Mouse (Mus musculus) liver, embryonic 14.5 days (tissue): Measurements from ENCODE around the gene Plekhh3. TPM values are rescaled to one million over a fixed set of nuclear protein-coding genes. Genes with fewer than 3 reads are reported as not detected.

Experiments used
- ATAC-seq: fragments of 200-750 bp; cut with Nextera tagmentation; 2 replicates; pipeline ENCODE4 v1.8.0; 2017; ENCODE audit warnings: moderate number of reproducible peaks, mild to moderate bottlenecking, moderate library complexity; ENCODE audit not compliant: insufficient read depth
- DNase-seq, 3 experiments: peaks; one replicate each; pipeline ENCODE4 v3.0.0-alpha.2; 2012 to 2013; ENCODE audit warnings: low read depth in 3 of 3, low spot score in 3 of 3
- H3K27ac ChIP-seq: fragments of 300-500 bp; sonication (generic); 2 replicates; pipeline ENCODE4 v1.5.1; 2014; ENCODE audit warnings: moderate library complexity, mild to moderate bottlenecking, control low read depth, inconsistent platforms
- H3K27me3 ChIP-seq: fragments of 300-500 bp; sonication (generic); 2 replicates; pipeline ENCODE4 v1.6.1; 2014; ENCODE audit warnings: mild to moderate bottlenecking, low read length, moderate library complexity; ENCODE audit not compliant: control insufficient read depth, insufficient read depth
- H3K36me3 ChIP-seq: fragments of 300-500 bp; sonication (generic); replicated peaks from 2 replicates; pipeline ENCODE4 v1.6.1; 2014; ENCODE audit warnings: low read depth; ENCODE audit not compliant: control insufficient read depth, insufficient read depth
- H3K4me1 ChIP-seq, 2 experiments: fragments of 200-500 bp in 1 of 2; fragments of 300-500 bp in 1 of 2; sonication (generic) in 1 of 2; replicated peaks; 2 replicates each; pipeline ENCODE4 v1.6.1; 2012 to 2014; ENCODE audit warnings: antibody characterized with exemption in 1 of 2, inconsistent platforms in 1 of 2, low read length in 1 of 2; ENCODE audit not compliant: control insufficient read depth in 2 of 2, insufficient read depth in 2 of 2
- H3K4me2 ChIP-seq: fragments of 300-500 bp; sonication (generic); 2 replicates; pipeline ENCODE4 v1.6.1; 2014; ENCODE audit warnings: low read depth, mild to moderate bottlenecking, control low read depth, moderate library complexity
- H3K4me3 ChIP-seq, 2 experiments: fragments of 200-500 bp in 1 of 2; fragments of 300-500 bp in 1 of 2; sonication (generic) in 1 of 2; 2 replicates each; pipeline ENCODE4 v1.5.1; 2012 to 2014; ENCODE audit warnings: low read depth in 2 of 2, low read length in 2 of 2, mild to moderate bottlenecking in 2 of 2, control low read depth in 1 of 2, inconsistent platforms in 1 of 2, moderate library complexity in 1 of 2; ENCODE audit not compliant: insufficient read depth in 1 of 2
- H3K9ac ChIP-seq: fragments of 300-500 bp; sonication (generic); replicated peaks from 2 replicates; pipeline ENCODE4 v1.6.1; 2014; ENCODE audit warnings: mild to moderate bottlenecking, control low read depth, moderate library complexity
- H3K9me3 ChIP-seq: fragments of 300-500 bp; sonication (generic); 2 replicates; pipeline ENCODE4 v1.6.1; 2016; ENCODE audit warnings: low read length, mixed read lengths; ENCODE audit not compliant: control insufficient read depth
- CTCF ChIP-seq: IDR thresholded peaks from 2 replicates; pipeline ENCODE4 v1.5.1; 2016; ENCODE audit warnings: antibody characterized with exemption, low read depth, control low read depth
- EP300 ChIP-seq: IDR thresholded peaks from 2 replicates; pipeline ENCODE4 v1.6.1; 2016; ENCODE audit warnings: antibody characterized with exemption, low read depth
- WGBS: fragments of 180-500 bp; shearing (Covaris S2); extraction: QIAGEN DNeasy Blood & Tissue Kit; methylation state at CpG from one replicate; pipeline ENCODE4 v1.1.7; 2014; ENCODE audit not compliant: insufficient replicate concordance; 5-methylcytosine and 5-hydroxymethylcytosine counted together
- polyA plus RNA-seq, 2 experiments: library from polyadenylated mRNA; depleted of rRNA in 1 of 2; stranded (reverse) in 1 of 2; unstranded in 1 of 2; fragments of >200 nt; fragmentation: Nextera tagmentation in 1 of 2; extraction: Ambion mirVana in 1 of 2; gene quantifications; 2 replicates each; pipeline versions ENCODE4 v1.2.1 to v1.2.3; 2012 to 2014

The Plekhh3 gene
- polyA plus RNA-seq, 2 experiments = 1.0 to 1.1 TPM

- Histone ChIP-seq H3K4me3 (peak overlapping the region; percentile 48 to 51), H3K36me3 (no peaks in the 10 kb centered on the region), H3K9me3 (no peaks in the 10 kb centered on the region), H3K4me2 (peak overlapping the region; percentile 61), H3K27ac (no peak overlapping the region), H3K27me3 (peaks cover 99% of the 10 kb centered on the region), H3K4me1 (peaks cover 0 to 12% of the 10 kb centered on the region in 2 experiments; a peak in 2 of 4 replicates), H3K9ac (no peak overlapping the region)
- TF ChIP-seq EP300 (no peak), CTCF (no peak)
- under 1% methylated on average over 31 of the region's 31 CpGs for WGBS
- DNase-seq (peak in 1 of 3 experiments; percentile 42), ATAC-seq (peak; percentile 48; the same call in 1 of the 2 replicates)
Observed at GRCm38 (mm10) chr11:101171721-101172433, 726 bp upstream of the Plekhh3 start.

GRCm38 (mm10) chr11:101170354-101170810 lies 769 bp downstream of the Plekhh3 start, which contains the start of gene Cntnap1:
Gene Cntnap1 (plus strand): TSS chr11:101170523.
- H3K4me3 ChIP-seq = peak within 1 kb of the TSS; percentile 49 to 68
- no peak within 1 kb of the TSS for H3K9ac ChIP-seq
- WGBS = 1% methylated on average over 35 of the region's 35 CpGs
- H3K27me3 ChIP-seq = peaks cover 100% of the 10 kb centered on the region
- no peaks in the 10 kb centered on the region for H3K36me3 ChIP-seq
- H3K4me1 ChIP-seq = peaks cover 0 to 12% of the 10 kb centered on the region in 2 experiments; a peak in 2 of 4 replicates
- H3K27ac ChIP-seq = no peak within 1 kb of the TSS
- TF ChIP-seq CTCF (no peak), EP300 (no peak)
- ATAC-seq (no peak), DNase-seq (no peak)
- no peaks in the 10 kb centered on the region for H3K9me3 ChIP-seq
- peak within 1 kb of the TSS; percentile 61 for H3K4me2 ChIP-seq

- no peak for ATAC-seq
- peaks cover 100% of the 10 kb centered on the region for H3K27me3 ChIP-seq
Observed at GRCm38 (mm10) chr11:101169301-101170107, 1.6 kb downstream of the Plekhh3 start.

GRCm38 (mm10) chr11:101168301-101168980 lies 2.7 kb downstream of the Plekhh3 start:
- Histone ChIP-seq H3K9me3 (no peaks in the 10 kb centered on the region), H3K27ac (no peak overlapping the region), H3K4me2 (no peak overlapping the region), H3K36me3 (no peaks in the 10 kb centered on the region), H3K4me1 (peaks cover 0 to 10% of the 10 kb centered on the region in 2 experiments; a peak in 1 of 4 replicates), H3K27me3 (peaks cover 100% of the 10 kb centered on the region), H3K4me3 (no peak overlapping the region), H3K9ac (no peak overlapping the region)
- 21% methylated on average over 18 of the region's 18 CpGs for WGBS
- TF ChIP-seq CTCF (no peak), EP300 (no peak)
- no peak for DNase-seq
- ATAC-seq = no peak

More at GRCm38 (mm10) chr11:101169301-101170107, 1.6 kb downstream of the Plekhh3 start:
- no peak for DNase-seq
- H3K4me2 ChIP-seq = peak overlapping the region; percentile 61
- H3K4me3 ChIP-seq = peak overlapping the region in 1 of 2 experiments; percentile 49; a peak in 2 of 4 replicates
- no peak overlapping the region for H3K27ac ChIP-seq
- 12% methylated on average over 17 of the region's 17 CpGs for WGBS
- TF ChIP-seq EP300 (no peak), CTCF (no peak)
- H3K9ac ChIP-seq = no peak overlapping the region
- no peaks in the 10 kb centered on the region for H3K36me3 ChIP-seq
- peaks cover 0 to 12% of the 10 kb centered on the region in 2 experiments; a peak in 2 of 4 replicates for H3K4me1 ChIP-seq
- H3K9me3 ChIP-seq = no peaks in the 10 kb centered on the region
